Mouse (Mus musculus) forebrain, embryonic 10.5 days (tissue): ENCODE measurements around the gene Flnb. TPM values are rescaled to one million over a fixed set of nuclear protein-coding genes. Genes with fewer than 3 reads are reported as not detected.

ENCODE experiments used
- DNase-seq: peaks from one replicate; pipeline ENCODE4 v3.0.0-alpha.2; 2017; ENCODE audit warnings: low spot score; ENCODE audit errors: extremely low spot score
- H3K27ac ChIP-seq: fragments of 300-500 bp; sonication (generic); 2 replicates; pipeline ENCODE4 v1.5.1; 2016; ENCODE audit warnings: mild to moderate bottlenecking
- H3K27me3 ChIP-seq: fragments of 300-500 bp; sonication (generic); 2 replicates; pipeline ENCODE4 v1.6.1; 2016; ENCODE audit warnings: mild to moderate bottlenecking; ENCODE audit not compliant: poor library complexity, severe bottlenecking
- H3K36me3 ChIP-seq: fragments of 300-500 bp; sonication (generic); replicated peaks from 2 replicates; pipeline ENCODE4 v1.6.1; 2016; ENCODE audit warnings: mild to moderate bottlenecking, moderate library complexity
- H3K4me1 ChIP-seq: fragments of 300-500 bp; sonication (generic); 2 replicates; pipeline ENCODE4 v1.6.1; 2016
- H3K4me3 ChIP-seq: fragments of 300-500 bp; sonication (generic); 2 replicates; pipeline ENCODE4 v1.5.1; 2016; ENCODE audit warnings: mild to moderate bottlenecking, moderate library complexity
- H3K9me3 ChIP-seq: fragments of 300-500 bp; sonication (generic); 2 replicates; pipeline ENCODE4 v1.6.1; 2016; ENCODE audit warnings: mild to moderate bottlenecking, moderate library complexity
- WGBS: fragments of 180-500 bp; shearing (Covaris S2); methylation state at CpG from one replicate; pipeline ENCODE4 v1.1.7; 2016; 5-methylcytosine and 5-hydroxymethylcytosine counted together
- polyA plus RNA-seq: library from polyadenylated mRNA; unstranded; fragments of >200 nt; fragmentation: Nextera tagmentation; extraction: Ambion mirVana; gene quantifications from 2 replicates; pipeline ENCODE4 v1.2.1, GENCODE M21; 2016

The Flnb gene
- polyA plus RNA-seq, 1 experiment from 2014 or later = 22.9 TPM

DNA sequence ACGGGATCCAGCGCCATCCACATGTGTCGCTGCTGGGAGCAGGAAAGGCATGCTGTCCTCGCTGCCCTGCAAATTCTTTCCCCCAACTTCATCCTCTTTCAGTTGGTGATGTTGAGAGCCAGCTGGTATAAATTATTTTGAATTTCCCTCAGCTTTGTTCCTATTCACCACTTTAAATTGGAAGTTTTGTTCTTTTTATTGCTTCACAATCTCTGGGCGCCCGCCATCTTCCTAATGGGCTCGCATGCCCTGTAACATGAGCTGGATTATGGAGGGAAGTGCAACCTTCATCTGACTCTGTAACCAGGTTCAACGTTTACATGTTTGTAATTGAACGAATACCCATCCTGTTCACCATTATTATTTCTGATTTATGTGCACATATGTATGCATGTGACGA is 38.6 kb downstream of the Flnb start:
- no peak for DNase-seq
- no peaks in the 10 kb centered on the region for H3K27me3 ChIP-seq
- H3K4me3 ChIP-seq = no peak overlapping the region
- WGBS = 83% methylated on average over 10 of the region's 10 CpGs
- peaks cover 72% of the 10 kb centered on the region for H3K4me1 ChIP-seq
- 0 out of 2 replicates have a peak overlapping the region, but pooled peaks have one; percentile 6 for H3K27ac ChIP-seq
- peaks cover 4% of the 10 kb centered on the region; the same call in 1 of the 2 replicates for H3K36me3 ChIP-seq
- no peaks in the 10 kb centered on the region for H3K9me3 ChIP-seq

DNA sequence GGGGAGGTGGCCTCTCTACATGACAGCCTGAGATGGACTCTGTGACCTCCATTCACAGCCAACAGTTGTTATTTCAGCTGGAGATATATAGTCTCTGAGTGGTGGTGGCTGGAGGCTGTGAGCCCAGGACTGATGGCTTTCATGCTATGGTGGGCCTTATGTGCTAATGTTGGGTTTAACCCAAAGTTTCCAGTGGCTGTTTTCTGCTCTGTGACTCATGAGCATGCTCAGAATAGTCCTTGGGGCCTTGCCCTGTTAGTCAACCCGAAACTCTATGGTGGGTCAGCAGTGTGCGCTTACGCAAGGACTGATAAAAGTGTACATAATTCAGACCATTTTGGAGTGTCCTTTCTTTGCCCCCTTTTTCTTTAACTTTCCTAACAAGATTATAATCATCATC is 40.1 kb downstream of the Flnb start:
- Histone ChIP-seq H3K36me3 (peaks cover 4% of the 10 kb centered on the region; the same call in 1 of the 2 replicates), H3K9me3 (no peaks in the 10 kb centered on the region), H3K4me3 (no peak overlapping the region), H3K4me1 (peaks cover 59% of the 10 kb centered on the region), H3K27ac (peak overlapping the region; percentile 25; the same call in 1 of the 2 replicates), H3K27me3 (no peaks in the 10 kb centered on the region)
- WGBS = 93% methylated on average over 3 of the region's 3 CpGs
- no peak for DNase-seq

DNA sequence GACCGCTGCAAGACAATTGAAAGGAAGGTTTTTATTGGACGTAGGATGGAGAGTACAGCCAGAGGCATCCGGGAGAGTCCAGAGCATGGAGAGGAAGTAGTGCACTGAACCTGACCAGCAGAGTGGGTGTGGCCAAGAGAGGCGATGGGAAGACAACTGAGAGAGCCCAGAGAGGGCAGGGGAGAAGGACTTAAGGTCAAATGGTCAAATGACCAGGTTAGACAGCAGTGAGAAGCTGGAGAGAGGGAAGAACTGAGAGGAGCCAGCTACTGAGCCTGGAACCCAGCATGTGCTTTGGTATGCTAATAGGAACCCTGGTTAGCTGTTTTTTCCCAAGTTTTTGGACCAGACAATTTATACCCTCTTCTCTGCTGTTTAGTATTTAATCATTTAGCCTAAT is 40.7 kb downstream of the Flnb start:
- WGBS = 66% methylated on average over 4 of the region's 4 CpGs
- peaks cover 4% of the 10 kb centered on the region; the same call in 1 of the 2 replicates for H3K36me3 ChIP-seq
- H3K4me3 ChIP-seq = no peak overlapping the region
- DNase-seq = no peak
- no peaks in the 10 kb centered on the region for H3K27me3 ChIP-seq
- no peak overlapping the region for H3K27ac ChIP-seq
- no peaks in the 10 kb centered on the region for H3K9me3 ChIP-seq
- H3K4me1 ChIP-seq = peaks cover 53% of the 10 kb centered on the region

DNA sequence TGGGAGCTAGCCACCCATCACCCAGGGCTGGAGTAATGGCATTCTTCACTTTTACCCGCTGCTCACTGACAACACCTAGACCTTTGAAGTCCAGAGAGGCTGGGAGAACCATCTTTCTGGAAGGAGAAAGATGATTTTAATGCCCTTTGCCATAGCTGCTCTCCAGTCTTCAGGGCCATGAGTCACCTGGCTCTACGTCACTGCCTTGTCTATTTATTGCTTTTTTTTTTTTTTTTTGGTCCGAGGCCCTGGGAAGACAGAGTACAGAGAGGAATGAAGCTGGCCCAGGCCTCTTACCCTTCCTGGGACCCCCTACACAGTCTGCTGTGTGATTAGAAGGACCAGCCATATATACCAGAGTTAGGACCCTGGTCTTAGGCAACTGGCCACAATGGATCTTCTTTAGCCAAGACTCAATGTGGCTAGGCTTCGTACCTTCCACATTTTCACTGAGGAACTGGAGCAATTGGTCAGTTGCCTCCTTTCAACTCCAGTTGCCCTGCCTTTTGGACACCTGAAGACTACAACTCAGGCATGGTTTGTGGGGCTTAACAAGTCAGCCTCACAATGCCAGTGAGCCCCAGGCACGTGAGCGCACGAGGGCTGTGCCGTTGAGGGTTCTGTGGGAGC is 42.9 kb downstream of the Flnb start:
- no peak for DNase-seq
- Histone ChIP-seq H3K36me3 (no peaks in the 10 kb centered on the region), H3K9me3 (no peaks in the 10 kb centered on the region), H3K4me1 (peaks cover 35% of the 10 kb centered on the region), H3K27ac (0 out of 2 replicates have a peak overlapping the region, but pooled peaks have one; percentile 15), H3K27me3 (no peaks in the 10 kb centered on the region), H3K4me3 (no peak overlapping the region)
- WGBS = 94% methylated on average over 8 of the region's 8 CpGs

DNA sequence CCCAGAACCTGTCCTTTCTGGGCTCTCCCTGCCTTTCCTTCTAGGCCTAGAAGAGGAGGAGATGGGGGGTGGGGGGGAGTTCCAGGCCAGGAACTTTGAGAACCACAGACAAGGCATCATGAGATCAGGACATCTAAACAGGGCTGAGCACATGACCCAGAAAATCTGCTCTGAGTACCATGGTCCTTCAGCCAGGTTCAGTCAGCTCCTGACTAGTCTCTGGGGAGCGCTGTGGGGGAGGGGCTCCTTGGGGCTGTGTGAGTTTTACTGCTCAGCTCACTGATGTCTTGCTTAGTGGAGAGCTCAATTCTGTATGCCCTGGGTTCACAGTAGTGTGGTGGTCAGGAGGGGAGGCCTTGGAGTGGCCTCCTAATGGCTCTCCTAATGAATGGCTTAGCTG is 43.5 kb downstream of the Flnb start:
- 90% methylated on average over 1 of the region's 1 CpGs for WGBS
- no peak for DNase-seq
- Histone ChIP-seq H3K4me1 (peaks cover 29% of the 10 kb centered on the region), H3K27ac (0 out of 2 replicates have a peak overlapping the region, but pooled peaks have one; percentile 15), H3K4me3 (no peak overlapping the region), H3K36me3 (no peaks in the 10 kb centered on the region), H3K27me3 (no peaks in the 10 kb centered on the region), H3K9me3 (no peaks in the 10 kb centered on the region)

DNA sequence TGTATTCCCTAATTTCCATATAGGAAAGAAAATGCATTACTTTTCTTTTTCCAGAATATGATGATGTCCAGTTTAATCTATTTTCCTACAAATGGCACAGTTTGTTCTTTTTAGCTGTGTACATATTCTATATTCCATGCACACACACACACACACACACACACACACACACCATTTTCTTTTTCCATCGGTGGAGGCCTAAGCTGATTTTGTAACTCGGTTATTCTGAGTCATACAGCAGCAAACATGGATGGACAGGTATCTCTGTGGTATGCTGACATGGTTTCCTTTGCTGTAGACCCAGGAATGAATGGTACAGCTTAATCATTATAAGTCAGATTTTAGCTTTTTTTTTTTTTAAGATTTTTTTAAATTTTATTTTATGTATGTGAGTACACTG is 44.5 kb downstream of the Flnb start:
- 97% methylated on average over 2 of the region's 2 CpGs for WGBS
- no peaks in the 10 kb centered on the region for H3K27me3 ChIP-seq
- peaks cover 2% of the 10 kb centered on the region; the same call in 1 of the 2 replicates for H3K36me3 ChIP-seq
- no peak for DNase-seq
- no peak overlapping the region for H3K4me3 ChIP-seq
- H3K4me1 ChIP-seq = peaks cover 19% of the 10 kb centered on the region
- H3K9me3 ChIP-seq = no peaks in the 10 kb centered on the region
- H3K27ac ChIP-seq = no peak overlapping the region

DNA sequence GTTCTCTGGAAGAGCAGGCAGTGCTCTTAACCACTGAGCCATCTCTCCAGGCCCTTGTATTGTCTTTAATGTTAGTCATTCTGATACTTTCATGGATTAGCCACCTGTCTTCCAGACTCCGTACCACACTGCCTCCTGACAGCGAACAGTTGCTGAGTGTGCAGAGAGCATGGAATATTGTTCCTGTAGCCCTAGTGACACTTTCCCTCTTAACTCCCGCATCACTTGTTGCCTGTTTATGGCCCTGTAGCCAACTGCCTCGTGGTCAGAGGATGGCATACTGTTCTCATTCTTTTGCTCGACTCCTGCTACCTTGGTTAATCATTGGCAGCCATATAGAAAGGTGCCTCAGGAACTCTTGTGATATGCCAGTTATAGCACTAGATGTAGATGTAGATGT is 45.4 kb downstream of the Flnb start:
- Histone ChIP-seq H3K4me3 (no peak overlapping the region), H3K36me3 (peaks cover 11% of the 10 kb centered on the region), H3K27me3 (no peaks in the 10 kb centered on the region), H3K27ac (no peak overlapping the region), H3K4me1 (peaks cover 12% of the 10 kb centered on the region), H3K9me3 (no peaks in the 10 kb centered on the region)
- no peak for DNase-seq
- WGBS = 94% methylated on average over 5 of the region's 5 CpGs

DNA sequence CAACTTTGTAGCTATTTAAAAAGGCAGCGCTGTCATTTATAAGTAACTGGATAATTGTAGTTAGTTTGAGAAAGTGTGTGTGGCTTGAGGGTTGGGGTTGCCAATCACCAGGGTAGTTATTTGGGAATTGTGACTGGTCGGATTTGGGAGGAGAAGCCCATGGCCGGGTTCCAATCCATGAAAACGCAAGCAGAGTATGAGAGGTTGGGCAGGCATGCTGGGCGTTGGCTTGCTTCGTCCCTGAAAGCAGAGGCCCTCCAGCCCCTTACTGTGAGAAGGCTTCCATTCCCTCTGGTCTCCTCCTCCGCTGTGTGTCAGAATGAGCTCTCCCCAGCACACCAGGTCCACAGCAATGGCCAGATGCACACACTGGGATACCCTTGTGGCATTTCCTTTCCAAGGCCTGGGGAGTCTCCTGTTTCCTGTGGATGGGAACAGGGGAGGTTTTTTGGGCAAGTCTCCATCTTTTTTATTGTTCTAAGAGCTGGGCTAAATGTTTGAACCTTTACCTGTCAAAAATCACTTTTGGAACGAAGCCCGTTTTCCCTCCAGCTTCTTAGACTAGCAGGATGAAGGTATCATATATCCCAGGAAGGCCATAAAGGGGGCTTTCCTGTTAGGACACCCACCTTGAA is 46.2 kb downstream of the Flnb start:
- Histone ChIP-seq H3K27ac (0 out of 2 replicates have a peak overlapping the region, but pooled peaks have one; percentile 48), H3K27me3 (no peaks in the 10 kb centered on the region), H3K36me3 (peaks cover 18% of the 10 kb centered on the region), H3K9me3 (no peaks in the 10 kb centered on the region), H3K4me1 (peaks cover 12% of the 10 kb centered on the region), H3K4me3 (no peak overlapping the region)
- DNase-seq = no peak
- 88% methylated on average over 9 of the region's 9 CpGs for whole genome bisulfite sequencing

DNA sequence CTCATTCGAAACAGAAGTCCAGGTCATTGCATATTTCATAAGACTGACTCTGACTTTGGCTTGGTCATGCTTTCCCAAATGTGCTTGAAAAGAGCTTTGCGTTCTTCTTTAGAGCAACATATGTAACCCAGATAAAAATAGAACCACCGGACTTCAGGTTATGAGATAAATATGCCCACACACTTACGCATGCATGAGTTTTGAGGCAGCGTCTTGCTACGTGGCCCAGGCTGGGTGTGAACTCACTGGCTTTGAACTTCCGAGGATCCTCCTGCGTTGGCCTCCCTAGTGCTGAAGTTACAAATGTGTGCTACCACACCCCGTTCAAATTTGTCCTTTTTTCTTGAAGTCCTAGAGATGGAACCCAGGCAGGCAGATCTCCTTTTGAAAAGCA is 46.7 kb downstream of the Flnb start:
- DNase-seq = no peak
- 94% methylated on average over 9 of the region's 9 CpGs for WGBS
- no peak overlapping the region for H3K27ac ChIP-seq

DNA sequence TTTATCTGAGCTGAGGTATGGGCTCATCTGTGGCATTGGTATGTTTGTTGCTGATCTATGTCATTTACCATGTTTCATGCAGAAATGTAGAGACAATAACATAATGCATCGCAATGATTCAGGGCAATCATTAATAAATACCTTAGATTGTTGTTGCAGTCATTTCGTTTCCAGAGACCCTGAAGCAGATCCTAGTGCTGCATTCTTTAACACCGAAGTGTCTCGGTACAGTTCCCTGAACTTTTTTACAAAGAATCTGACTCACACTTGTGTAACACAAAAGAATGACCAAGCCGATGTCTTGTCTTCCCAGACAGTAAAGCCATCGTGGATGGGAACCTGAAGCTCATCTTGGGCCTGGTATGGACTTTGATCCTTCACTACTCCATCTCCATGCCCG is 49.5 kb downstream of the Flnb start:
- no peaks in the 10 kb centered on the region for H3K9me3 ChIP-seq
- DNase-seq = no peak
- no peak overlapping the region for H3K4me3 ChIP-seq
- H3K27me3 ChIP-seq = no peaks in the 10 kb centered on the region
- H3K27ac ChIP-seq = no peak overlapping the region
- H3K4me1 ChIP-seq = 0 out of 2 replicates have a peak, but pooled peaks cover 4% of the 10 kb centered on the region
- H3K36me3 ChIP-seq = peaks cover 37% of the 10 kb centered on the region
- 92% methylated on average over 7 of the region's 7 CpGs for WGBS

More for the DNA sequence above, 46.7 kb downstream of the Flnb start:
- Histone ChIP-seq H3K9me3 (no peaks in the 10 kb centered on the region), H3K27me3 (no peaks in the 10 kb centered on the region), H3K4me1 (peaks cover 12% of the 10 kb centered on the region), H3K36me3 (peaks cover 21% of the 10 kb centered on the region), H3K4me3 (no peak overlapping the region)

DNA sequence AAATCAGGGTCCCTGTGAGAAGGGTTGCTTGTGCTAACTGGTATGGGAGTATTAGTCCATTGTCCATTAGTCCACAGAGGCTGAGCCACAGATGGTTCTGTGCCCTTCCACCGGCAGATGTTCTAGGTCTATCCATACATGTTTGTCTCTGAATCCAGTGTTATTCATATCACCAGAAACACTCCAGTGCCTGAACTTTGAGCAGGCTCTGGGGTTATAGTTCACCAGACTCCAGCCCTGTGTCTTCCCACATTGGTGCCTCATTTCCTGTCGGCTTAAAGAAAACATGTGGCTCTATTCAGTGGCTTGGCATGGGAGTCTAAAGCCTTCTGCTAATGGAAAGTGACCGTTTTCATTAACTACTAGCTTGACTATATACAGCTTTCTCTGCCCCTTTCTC is 50.1 kb downstream of the Flnb start:
- WGBS = 86% methylated on average over 3 of the region's 3 CpGs
- H3K27ac ChIP-seq = no peak overlapping the region
- H3K9me3 ChIP-seq = no peaks in the 10 kb centered on the region
- peaks cover 43% of the 10 kb centered on the region for H3K36me3 ChIP-seq
- no peak for DNase-seq
- H3K27me3 ChIP-seq = no peaks in the 10 kb centered on the region
- H3K4me1 ChIP-seq = 0 out of 2 replicates have a peak, but pooled peaks cover 4% of the 10 kb centered on the region
- no peak overlapping the region for H3K4me3 ChIP-seq

DNA sequence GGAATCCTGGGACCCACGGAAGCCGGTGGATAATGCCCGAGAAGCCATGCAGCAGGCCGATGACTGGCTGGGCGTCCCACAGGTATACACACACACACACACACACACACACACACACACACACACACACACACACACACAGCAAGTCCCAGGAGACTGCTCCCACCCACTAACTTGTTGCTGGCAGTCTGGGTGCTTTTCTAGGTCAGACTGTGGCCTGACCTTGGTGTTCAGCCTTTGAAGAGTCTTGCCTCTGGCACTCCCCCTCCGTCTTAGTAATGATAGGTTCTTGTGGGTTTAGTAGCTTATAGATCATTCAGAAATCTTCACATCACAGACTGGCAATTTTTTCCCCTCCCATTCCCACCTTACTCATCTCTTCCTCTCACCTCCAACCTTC is 52.0 kb downstream of the Flnb start:
- Histone ChIP-seq H3K9me3 (no peaks in the 10 kb centered on the region), H3K27ac (no peak overlapping the region), H3K4me3 (no peak overlapping the region), H3K36me3 (peaks cover 61% of the 10 kb centered on the region), H3K4me1 (no peaks in the 10 kb centered on the region), H3K27me3 (no peaks in the 10 kb centered on the region)
- WGBS = 91% methylated on average over 6 of the region's 6 CpGs
- no peak for DNase-seq

DNA sequence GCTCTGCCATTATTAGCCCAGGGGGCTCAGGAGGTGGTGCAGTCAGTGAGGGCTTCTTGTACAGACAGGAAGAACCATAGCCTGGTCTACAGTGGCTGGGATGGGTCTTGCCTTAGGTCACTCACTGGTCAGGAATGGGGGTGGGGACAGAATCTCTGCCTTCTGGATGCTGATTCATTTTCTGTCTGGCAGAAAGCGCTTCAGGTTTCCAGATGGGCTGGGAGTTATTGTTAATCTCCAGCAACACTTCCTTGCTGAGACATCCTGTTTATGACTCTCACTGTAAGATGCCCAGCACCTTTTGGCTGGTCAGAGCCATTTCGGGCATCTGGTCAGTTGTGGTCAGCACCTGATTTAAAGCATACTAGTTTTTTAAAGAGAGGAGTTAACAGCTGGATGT is 55.8 kb downstream of the Flnb start:
- H3K9me3 ChIP-seq = no peaks in the 10 kb centered on the region
- no peak overlapping the region for H3K27ac ChIP-seq
- DNase-seq = no peak
- peaks cover 74% of the 10 kb centered on the region for H3K36me3 ChIP-seq
- WGBS = 85% methylated on average over 2 of the region's 2 CpGs
- no peaks in the 10 kb centered on the region for H3K27me3 ChIP-seq
- no peaks in the 10 kb centered on the region for H3K4me1 ChIP-seq
- no peak overlapping the region for H3K4me3 ChIP-seq
